Mouse (Mus musculus) brain, embryonic 14.5 days (tissue): ENCODE data around the gene Chek2. TPM values are rescaled to one million over a fixed set of nuclear protein-coding genes. Genes with fewer than 3 reads are reported as not detected.
"Not testable (repeated sequence)": the region's sequence is repeated elsewhere in the genome, so short reads cannot be mapped to it uniquely, and the experiment has no call there.

Source experiments
- DNase-seq: peaks from one replicate; pipeline ENCODE4 v3.0.0-alpha.2; 2011; ENCODE audit warnings: low read depth
- CTCF ChIP-seq: fragments of 200-500 bp; IDR thresholded peaks from 2 replicates; pipeline ENCODE4 v1.5.1; 2012; ENCODE audit warnings: inconsistent platforms, mild to moderate bottlenecking, moderate library complexity, borderline replicate concordance; ENCODE audit not compliant: insufficient read depth, insufficient read length; ENCODE audit errors: extremely low read depth
- POLR2A ChIP-seq: fragments of 200-500 bp; IDR thresholded peaks from 2 replicates; pipeline ENCODE4 v1.6.1; 2012; ENCODE audit warnings: mild to moderate bottlenecking, inconsistent platforms, borderline replicate concordance; ENCODE audit not compliant: poor library complexity, insufficient read depth, insufficient read length, severe bottlenecking; ENCODE audit errors: extremely low read depth
- polyA plus RNA-seq: library from polyadenylated mRNA; depleted of rRNA; stranded (reverse); fragments of >200 nt; gene quantifications from 2 replicates; pipeline ENCODE4 v1.2.3, GENCODE M21; 2012

The Chek2 gene
- polyA plus RNA-seq, 1 experiment = 6.3 TPM

DNA sequence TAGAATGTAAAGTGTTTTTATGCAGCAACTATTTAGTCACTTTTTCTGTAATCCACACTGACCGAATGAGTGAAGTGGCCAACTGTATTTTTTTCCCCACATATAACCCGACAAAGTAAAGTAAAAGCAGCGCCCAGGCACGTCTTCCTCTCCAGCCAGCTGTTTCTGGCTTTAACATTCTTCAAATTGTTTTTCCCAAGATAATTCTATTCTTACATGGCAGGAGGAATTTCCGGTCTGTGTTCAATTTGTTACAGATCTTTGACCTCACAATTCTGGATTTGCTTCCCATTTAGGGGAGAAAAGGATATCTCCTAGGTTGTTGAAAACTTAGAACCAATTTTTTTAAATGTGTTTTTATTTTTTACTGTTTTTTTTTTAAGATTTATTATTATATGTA lies 17.3 kb downstream of the Chek2 start:
- DNase-seq = no peak
- TF ChIP-seq CTCF = no peak
- TF ChIP-seq POLR2A = no peak

DNA sequence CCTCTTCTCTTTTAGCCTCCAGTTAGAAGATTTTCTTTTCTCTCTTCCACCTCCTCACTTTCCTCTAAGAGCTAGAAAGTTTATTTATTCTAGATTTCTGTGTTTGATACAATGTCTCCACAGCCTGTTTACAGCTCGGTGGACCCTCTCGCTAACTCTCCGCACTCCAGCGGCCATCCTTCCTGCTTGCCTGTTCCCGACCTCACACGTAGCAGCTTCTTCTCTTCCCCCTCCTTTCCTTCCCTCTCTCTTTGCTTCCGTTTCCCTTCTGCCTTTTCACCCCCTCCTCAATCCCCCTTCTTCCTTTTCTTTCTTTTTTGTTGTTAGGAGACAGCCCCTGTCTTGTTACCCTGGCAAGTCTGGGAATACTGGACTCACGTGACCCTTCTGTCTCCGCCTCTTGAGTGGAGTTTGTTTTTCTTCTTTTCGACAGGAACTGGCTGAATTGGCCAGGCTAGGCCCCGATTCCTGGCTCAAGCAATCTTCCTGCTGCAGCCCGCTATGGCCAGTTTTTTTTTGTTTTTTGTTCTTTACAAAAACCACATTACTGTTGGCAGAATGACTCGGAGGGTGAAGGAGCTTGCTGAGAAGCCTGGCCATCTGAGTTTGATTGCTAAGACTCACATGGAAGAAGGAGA lies 19.4 kb downstream of the Chek2 start:
- peak; percentile 82 for DNase-seq
- TF ChIP-seq POLR2A (no peak), CTCF (no peak)

DNA sequence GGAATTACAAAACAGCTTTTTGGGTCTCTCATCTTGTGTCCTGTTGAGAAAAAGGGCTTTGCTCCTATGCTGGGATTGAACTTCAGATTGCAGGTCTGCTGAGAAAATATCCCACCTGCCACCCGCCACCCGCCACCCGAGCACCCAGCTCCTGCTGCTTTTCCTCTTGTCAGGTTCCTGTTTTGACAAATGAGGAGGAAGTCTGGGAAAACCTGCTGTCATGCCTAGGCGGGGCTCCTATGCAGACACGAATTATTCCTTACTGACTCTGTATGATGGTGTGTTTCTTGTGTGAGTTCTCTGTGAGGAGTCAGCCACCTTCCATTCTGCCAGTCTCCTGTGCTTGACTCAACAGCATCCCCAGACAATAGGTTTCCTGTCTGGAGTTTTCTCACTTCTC lies 20.7 kb downstream of the Chek2 start:
- TF ChIP-seq POLR2A = no peak
- no peak for TF ChIP-seq CTCF
- DNase-seq = no peak

DNA sequence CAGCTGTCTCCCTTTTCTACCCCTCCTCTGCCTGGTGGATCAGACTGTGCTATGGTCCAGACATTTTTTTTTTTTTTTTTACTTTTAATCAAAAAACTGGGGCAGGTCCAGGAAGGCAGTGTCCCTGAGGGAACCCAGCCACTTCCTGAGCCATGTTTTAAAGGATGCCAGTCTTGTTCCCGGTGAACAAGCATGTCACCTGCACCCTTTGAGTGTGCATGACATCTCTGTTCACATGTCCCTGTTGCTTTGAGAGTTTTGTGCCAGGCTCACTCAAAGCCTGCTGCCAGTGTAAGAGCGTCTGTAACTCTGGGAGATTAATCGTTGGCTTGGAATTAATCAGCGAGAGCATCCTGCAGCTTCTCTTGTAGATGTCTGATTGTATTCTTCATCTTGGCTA lies 28.7 kb downstream of the Chek2 start:
- TF ChIP-seq POLR2A (no peak), CTCF (no peak)
- peak; percentile 75 for DNase-seq

DNA sequence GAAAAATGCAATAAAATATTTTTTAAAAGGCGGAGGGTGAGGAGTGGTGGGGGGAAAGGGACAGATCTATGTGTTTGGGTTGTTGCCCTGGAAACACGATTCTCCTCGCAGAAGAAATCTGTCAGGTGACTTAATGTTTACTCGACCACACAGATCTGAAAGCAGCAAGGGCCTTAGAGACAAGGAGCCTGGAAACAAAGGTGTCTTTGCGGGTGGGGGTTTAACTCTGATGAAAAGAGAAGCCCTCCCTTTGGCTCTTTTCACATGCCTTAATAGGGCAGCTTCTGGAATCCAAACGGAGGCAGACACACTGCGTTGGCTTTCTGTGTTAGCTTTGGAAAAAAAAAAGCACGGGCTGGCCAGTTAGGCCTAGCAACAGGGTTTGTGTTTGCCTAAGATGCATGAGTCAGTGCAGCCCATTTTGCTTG lies 29.5 kb downstream of the Chek2 start:
- TF ChIP-seq POLR2A = no peak
- TF ChIP-seq CTCF = no peak
- DNase-seq = peak; percentile 77

DNA sequence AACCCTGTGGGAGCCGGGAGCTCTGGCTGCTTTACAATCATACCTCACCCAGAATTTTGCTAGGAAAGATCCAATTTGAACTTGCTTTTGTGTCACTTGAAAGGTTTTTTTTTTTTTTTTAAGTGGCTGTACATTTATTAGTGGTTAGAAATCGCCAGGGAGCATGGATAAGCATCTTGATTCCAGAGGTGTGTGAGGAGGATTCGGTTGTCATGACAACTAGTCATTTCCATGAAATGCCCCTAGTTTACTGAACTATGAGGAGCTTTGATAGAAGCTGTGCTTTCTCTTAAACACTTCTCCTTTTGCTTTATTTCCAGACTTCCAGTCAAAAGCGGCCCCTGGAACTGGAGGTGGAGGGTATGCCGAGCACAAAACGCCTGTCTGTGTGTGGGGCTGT lies 33.4 kb downstream of the Chek2 start:
- peak; percentile 87 for DNase-seq
- TF ChIP-seq CTCF (no peak), POLR2A (no peak)

DNA sequence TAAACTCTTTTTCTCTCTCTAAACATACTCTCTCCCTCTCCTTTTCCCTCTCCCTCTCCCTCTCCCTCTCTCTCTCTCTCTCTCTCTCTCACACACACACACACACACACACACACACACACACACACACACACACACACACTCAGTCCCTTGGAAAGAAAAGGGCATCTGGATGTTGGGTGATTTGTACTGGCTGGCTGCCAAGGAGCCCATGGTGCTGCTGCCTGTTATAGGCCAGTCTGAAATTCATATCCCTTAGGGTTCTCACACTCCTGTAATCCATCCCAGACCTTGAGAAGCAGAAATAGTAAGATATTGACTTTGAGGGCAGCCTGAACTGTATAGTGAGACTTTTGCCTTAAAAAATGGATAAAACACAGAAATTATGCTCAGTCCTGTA lies 34.9 kb downstream of the Chek2 start:
- TF ChIP-seq CTCF (no peak), POLR2A (no peak)
- DNase-seq = peak; percentile 86

DNA sequence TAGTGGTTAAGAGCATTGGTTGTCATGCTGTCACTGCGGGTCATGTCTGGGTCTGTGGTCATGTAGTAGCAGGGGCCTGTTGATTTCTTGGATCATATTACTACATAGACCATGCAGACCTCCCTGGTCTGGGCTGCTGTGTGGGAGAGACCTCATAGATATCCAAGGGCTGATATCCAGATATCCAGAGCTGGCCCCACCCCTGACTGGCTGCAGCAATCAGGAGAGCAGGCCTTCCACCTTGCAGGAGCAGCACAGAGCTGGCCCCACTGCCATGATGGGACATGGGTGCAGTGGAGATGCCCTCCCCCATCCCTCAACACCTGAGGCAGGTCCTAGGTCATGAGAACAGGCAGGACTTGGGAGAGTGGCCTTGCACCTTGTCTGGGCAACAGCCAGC lies 35.5 kb downstream of the Chek2 start:
- no peak for TF ChIP-seq POLR2A
- TF ChIP-seq CTCF = no peak
- no peak for DNase-seq

DNA sequence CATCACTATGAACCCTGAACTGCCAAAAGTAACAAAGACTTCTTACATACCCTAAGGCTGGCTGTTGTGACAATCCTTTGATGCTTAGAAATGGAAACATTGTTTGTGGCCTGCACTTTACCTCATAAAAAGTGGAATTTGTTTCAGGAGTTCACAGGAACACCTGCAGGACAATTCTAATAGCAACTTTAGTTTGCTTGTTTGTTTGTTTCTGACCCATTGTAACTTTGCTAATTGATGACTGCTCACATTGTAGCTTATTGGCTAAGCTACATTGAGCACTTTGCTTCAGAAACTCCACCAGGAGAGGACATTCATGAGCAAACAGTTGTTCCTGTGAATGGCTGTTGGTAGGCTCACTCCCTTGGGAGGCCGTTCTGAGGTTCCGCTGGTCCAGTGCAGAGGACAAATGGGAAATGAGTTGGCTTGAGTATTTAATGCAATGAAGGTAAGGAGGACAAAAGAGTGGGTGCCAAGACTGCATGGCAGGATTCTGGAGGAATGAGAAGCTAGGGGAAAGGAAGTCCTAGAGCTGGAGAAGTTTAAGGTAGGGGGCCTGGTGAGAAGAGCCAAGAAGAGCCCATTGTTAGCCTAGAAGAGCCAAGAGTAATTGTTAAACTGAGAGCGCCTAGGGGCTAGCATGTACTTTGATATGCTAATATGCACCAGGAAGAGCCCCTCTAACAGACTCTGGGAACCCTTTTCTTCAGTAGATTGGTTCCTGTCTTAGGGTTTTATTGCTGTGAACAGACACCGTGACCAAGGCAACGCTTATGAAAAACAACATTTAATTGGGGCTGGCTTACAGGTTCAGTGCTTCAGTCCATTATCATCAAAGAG lies 38.1 kb downstream of the Chek2 start:
- peak; percentile 36 for DNase-seq
- no peak for TF ChIP-seq CTCF
- no peak for TF ChIP-seq POLR2A

DNA sequence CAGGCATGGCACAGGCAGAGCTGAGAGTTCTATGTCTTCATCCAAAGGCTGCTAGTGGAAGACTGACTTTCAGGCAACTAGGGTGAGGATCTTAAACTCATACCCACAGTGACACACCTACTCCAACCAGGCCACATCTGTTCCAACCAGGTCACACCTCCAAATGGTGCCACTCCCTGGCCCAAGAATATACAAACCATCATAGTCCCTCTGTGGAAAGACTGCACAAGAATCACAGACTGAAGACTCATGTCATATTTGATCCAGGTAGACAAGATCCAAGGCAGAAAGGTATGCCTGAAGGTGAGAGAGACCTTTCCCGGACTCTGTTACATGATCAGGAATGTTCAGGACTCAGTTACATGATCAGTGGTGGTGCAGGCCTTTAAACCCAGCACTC lies 38.7 kb downstream of the Chek2 start:
- DNase-seq = not testable (repeated sequence)

DNA sequence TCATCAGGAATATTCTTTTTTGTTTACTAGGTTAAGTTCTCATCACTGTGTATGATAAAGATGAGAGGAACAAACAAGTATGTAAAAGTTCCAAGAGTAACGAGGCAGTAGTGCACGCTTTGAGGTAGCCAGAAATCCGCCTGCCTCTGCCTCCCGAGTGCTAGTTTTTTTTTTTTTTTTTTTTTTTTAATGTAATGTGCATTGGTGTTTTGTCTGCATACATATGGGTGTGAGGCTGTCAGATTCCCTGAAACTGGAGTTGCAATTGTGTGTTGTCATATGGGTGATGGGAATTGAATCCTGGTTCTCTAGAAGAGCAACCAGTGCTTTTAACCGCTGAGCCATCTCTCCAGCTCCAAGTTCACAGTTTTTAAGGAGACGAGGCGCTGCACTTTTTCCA lies 39.3 kb downstream of the Chek2 start:
- TF ChIP-seq POLR2A = no peak
- no peak for TF ChIP-seq CTCF
- DNase-seq = no peak
